Mouse (Mus musculus) cerebral cortex, adult 2 months (tissue): ENCODE measurements around the gene Prkn.

ENCODE experiments used
- WGBS: fragments of 180-500 bp; shearing (Covaris S2); methylation state at CpG from one replicate; pipeline ENCODE4 v1.1.7; 2018; 5-methylcytosine and 5-hydroxymethylcytosine counted together

Prkn gene

GRCm38 (mm10) chr17:11413688-11414087 is 573.5 kb downstream of the Prkn start:
- 80% methylated on average over 5 of the region's 5 CpGs for WGBS

- WGBS, result 82% methylated on average over 4 of the region's 4 CpGs
Observed at GRCm38 (mm10) chr17:11414288-11414687, 574.1 kb downstream of the Prkn start.

GRCm38 (mm10) chr17:11417150-11417549 is 577.0 kb downstream of the Prkn start:
- 81% methylated on average over 3 of the region's 3 CpGs for WGBS

GRCm38 (mm10) chr17:11419484-11419883 is 579.3 kb downstream of the Prkn start:
- WGBS, result 86% methylated on average over 3 of the region's 3 CpGs

- WGBS, result 60% methylated on average over 6 of the region's 6 CpGs
Observed at GRCm38 (mm10) chr17:11420839-11421238, 580.7 kb downstream of the Prkn start.

- 74% methylated on average over 5 of the region's 5 CpGs for whole genome bisulfite sequencing
Observed at GRCm38 (mm10) chr17:11421264-11421940, 581.2 kb downstream of the Prkn start.

- 70% methylated on average over 2 of the region's 2 CpGs for whole genome bisulfite sequencing
Observed at GRCm38 (mm10) chr17:11431323-11431722, 591.1 kb downstream of the Prkn start.

GRCm38 (mm10) chr17:11432593-11432992 is 592.4 kb downstream of the Prkn start:
- 79% methylated on average over 2 of the region's 2 CpGs for WGBS

- 69% methylated on average over 2 of the region's 2 CpGs for WGBS
Observed at GRCm38 (mm10) chr17:11462721-11463120, 622.5 kb downstream of the Prkn start.

- WGBS, result 92% methylated on average over 2 of the region's 2 CpGs
Observed at GRCm38 (mm10) chr17:11466095-11466494, 625.9 kb downstream of the Prkn start.

- WGBS, result 91% methylated on average over 2 of the region's 2 CpGs
Observed at GRCm38 (mm10) chr17:11468624-11469023, 628.4 kb downstream of the Prkn start.

- 56% methylated on average over 2 of the region's 2 CpGs for WGBS
Observed at GRCm38 (mm10) chr17:11483032-11483431, 642.8 kb downstream of the Prkn start.

- WGBS, result 65% methylated on average over 4 of the region's 4 CpGs
Observed at GRCm38 (mm10) chr17:11490051-11490450, 649.9 kb downstream of the Prkn start.

GRCm38 (mm10) chr17:11502556-11502955 is 662.4 kb downstream of the Prkn start:
- WGBS, result 76% methylated on average over 7 of the region's 7 CpGs

- WGBS, result 97% methylated on average over 3 of the region's 3 CpGs
Observed at GRCm38 (mm10) chr17:11504496-11504895, 664.3 kb downstream of the Prkn start.

- WGBS, result 66% methylated on average over 3 of the region's 3 CpGs
Observed at GRCm38 (mm10) chr17:11507082-11507481, 666.9 kb downstream of the Prkn start.

GRCm38 (mm10) chr17:11510081-11510480 is 669.9 kb downstream of the Prkn start:
- 64% methylated on average over 7 of the region's 7 CpGs for WGBS

- 40% methylated on average over 8 of the region's 8 CpGs for WGBS
Observed at GRCm38 (mm10) chr17:11514032-11514761, 674.0 kb downstream of the Prkn start.

- 86% methylated on average over 4 of the region's 4 CpGs for WGBS
Observed at GRCm38 (mm10) chr17:11515619-11516018, 675.4 kb downstream of the Prkn start.

GRCm38 (mm10) chr17:11516165-11516564 is 676.0 kb downstream of the Prkn start:
- 87% methylated on average over 7 of the region's 7 CpGs for WGBS

- WGBS, result 63% methylated on average over 3 of the region's 3 CpGs
Observed at GRCm38 (mm10) chr17:11532066-11532465, 691.9 kb downstream of the Prkn start.

GRCm38 (mm10) chr17:11532748-11533147 is 692.6 kb downstream of the Prkn start:
- 73% methylated on average over 2 of the region's 2 CpGs for WGBS

- 67% methylated on average over 1 of the region's 1 CpGs for WGBS
Observed at GRCm38 (mm10) chr17:11533835-11534234, 693.7 kb downstream of the Prkn start.
